Mouse (Mus musculus): ENCODE measurements at regions not wholly inside any gene's neighbourhood (a gene's known extent, or its start where the extent isn't known, plus 50 kb on each side); places are given as distances from the start of the nearest gene placed in this dataset.

DNA sequence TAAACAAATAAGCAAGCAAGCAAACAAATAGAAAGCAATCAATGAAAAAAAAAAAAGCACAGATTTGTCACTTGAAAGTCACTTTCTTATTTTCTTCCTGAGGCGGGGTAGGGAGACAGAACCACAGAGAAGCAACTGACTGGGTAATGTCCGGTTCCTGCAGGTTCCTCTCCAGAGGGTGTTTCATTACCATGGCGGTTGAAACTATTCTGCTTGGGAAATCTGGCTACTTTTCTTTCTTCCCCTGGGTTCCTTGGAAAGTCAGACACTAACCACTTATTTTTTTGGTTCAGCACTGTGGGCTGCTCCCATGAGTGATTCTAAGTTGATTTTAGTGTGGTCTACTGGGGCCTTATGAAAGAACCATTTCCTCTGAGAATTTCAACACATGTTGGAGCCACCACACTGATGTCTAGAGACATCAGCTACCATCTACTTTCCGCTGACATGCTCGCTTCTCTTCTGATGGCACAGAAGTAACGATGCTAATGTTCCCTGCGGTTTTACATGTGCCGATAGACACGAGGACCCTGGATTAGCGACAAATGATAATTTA lies 124.3 kb upstream of the L3mbtl4 start:
- Histone ChIP-seq H3K4me3 (replicated peaks; ENCODE audit: low read length) (no peak overlapping the region), H3K9me3 (ENCODE audit: control insufficient read depth, low read length) (0 out of 2 replicates have a peak, but pooled peaks cover 4% of the 10 kb centered on the region), H3K27ac (replicated peaks; ENCODE audit: low read depth, low read length) (no peak overlapping the region), H3K9ac (ENCODE audit: low read depth, low read length, severe bottlenecking) (no peak overlapping the region), H3K4me1 (ENCODE audit: control insufficient read depth, insufficient read depth, low read length) (no peaks in the 10 kb centered on the region), H3K4me2 (replicated peaks; ENCODE audit: low read depth, low read length, severe bottlenecking) (no peak overlapping the region), H3K36me3 (ENCODE audit: control insufficient read depth, insufficient read depth, low read length) (no peaks in the 10 kb centered on the region), H3K27me3 (ENCODE audit: control insufficient read depth, insufficient read depth, low read length) (no peaks in the 10 kb centered on the region)
- WGBS, result 89% methylated on average over 10 of the region's 10 CpGs
- no peak for DNase-seq (ENCODE audit: low spot score)
- ATAC-seq (ENCODE audit: low FRiP score, low read depth), result no peak
- TF ChIP-seq POLR2A (IDR thresholded peaks at IDR 0.05; ENCODE audit: borderline replicate concordance, extremely low read depth, insufficient read depth, insufficient read length), result no peak

DNA sequence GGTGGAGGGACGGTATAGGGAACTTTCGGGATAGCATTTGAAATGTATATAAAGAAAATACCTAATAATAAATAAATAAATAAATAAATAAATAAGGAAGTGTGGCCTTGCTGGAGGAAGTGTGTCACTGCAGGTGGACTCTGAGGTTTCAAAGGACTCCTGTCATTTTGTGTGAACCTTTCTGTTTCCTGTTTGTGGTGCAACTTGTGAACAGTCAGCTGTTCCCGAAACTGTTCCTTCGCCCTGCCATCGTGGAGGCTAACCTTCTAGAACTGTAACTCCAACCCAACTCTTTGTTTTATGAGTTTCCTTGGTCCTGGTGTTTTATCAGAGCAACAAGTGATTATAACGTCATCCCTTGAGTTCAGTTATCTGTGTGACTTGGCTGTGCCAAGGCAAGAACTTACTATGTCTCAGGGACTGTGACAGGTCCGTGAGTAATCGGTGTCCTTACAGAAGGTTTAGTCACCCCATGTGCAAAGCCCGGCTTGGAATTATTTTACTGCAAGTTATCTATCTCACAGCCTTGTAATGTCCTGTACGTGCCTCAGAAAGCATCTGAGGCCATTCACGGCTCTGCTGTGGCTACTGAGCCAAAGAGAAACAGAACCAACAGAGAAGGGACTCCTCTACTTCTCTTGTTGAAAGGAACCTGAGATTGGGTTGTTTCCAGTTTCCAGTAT lies 121.0 kb upstream of the L3mbtl4 start:
- H3K27me3 ChIP-seq (ENCODE audit: control insufficient read depth, insufficient read depth, low read length), result no peaks in the 10 kb centered on the region
- H3K4me1 ChIP-seq (ENCODE audit: control insufficient read depth, insufficient read depth, low read length), result 0 out of 2 replicates have a peak, but pooled peaks cover 3% of the 10 kb centered on the region
- DNase-seq (ENCODE audit: low spot score), result no peak
- no peaks in the 10 kb centered on the region for H3K36me3 ChIP-seq (ENCODE audit: control insufficient read depth, insufficient read depth, low read length)
- H3K4me2 ChIP-seq (replicated peaks; ENCODE audit: low read depth, low read length, severe bottlenecking), result no peak overlapping the region
- H3K9me3 ChIP-seq (ENCODE audit: control insufficient read depth, low read length), result no peaks in the 10 kb centered on the region
- no peak overlapping the region for H3K9ac ChIP-seq (ENCODE audit: low read depth, low read length, severe bottlenecking)
- TF ChIP-seq POLR2A (IDR thresholded peaks at IDR 0.05; ENCODE audit: borderline replicate concordance, extremely low read depth, insufficient read depth, insufficient read length), result no peak
- H3K4me3 ChIP-seq (replicated peaks; ENCODE audit: low read length), result no peak overlapping the region
- H3K27ac ChIP-seq (replicated peaks; ENCODE audit: low read depth, low read length), result no peak overlapping the region
- ATAC-seq (ENCODE audit: low FRiP score, low read depth), result no peak
- 90% methylated on average over 11 of the region's 11 CpGs for WGBS

DNA sequence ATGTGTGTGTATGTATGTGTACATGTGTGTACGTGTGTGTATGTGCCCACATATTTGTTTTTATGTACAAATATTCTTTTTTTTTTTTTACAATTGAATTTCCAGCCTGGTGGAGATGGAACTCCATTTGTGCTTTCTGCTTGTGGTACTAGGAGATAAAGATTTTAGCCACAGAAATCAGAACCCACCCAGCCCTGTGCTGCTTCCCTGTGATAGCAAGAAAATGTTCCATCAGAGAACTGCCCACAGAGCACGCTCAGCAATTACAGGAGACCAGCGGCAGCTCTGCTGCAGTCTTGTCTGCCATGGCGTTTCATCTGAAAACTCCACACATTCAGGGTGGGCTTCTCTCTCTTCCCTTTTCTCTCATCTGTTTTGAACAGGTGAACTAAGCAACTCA lies 118.7 kb upstream of the L3mbtl4 start:
- Histone ChIP-seq H3K27me3 (ENCODE audit: control insufficient read depth, insufficient read depth, low read length) (no peaks in the 10 kb centered on the region), H3K4me3 (replicated peaks; ENCODE audit: low read length) (no peak overlapping the region), H3K4me2 (replicated peaks; ENCODE audit: low read depth, low read length, severe bottlenecking) (no peak overlapping the region), H3K27ac (replicated peaks; ENCODE audit: low read depth, low read length) (no peak overlapping the region), H3K9ac (ENCODE audit: low read depth, low read length, severe bottlenecking) (no peak overlapping the region), H3K4me1 (ENCODE audit: control insufficient read depth, insufficient read depth, low read length) (peaks cover 16% of the 10 kb centered on the region), H3K9me3 (ENCODE audit: control insufficient read depth, low read length) (no peaks in the 10 kb centered on the region), H3K36me3 (ENCODE audit: control insufficient read depth, insufficient read depth, low read length) (no peaks in the 10 kb centered on the region)
- no peak for ATAC-seq (ENCODE audit: low FRiP score, low read depth)
- WGBS, result 82% methylated on average over 4 of the region's 4 CpGs
- TF ChIP-seq POLR2A (IDR thresholded peaks at IDR 0.05; ENCODE audit: borderline replicate concordance, extremely low read depth, insufficient read depth, insufficient read length), result no peak
- no peak for DNase-seq (ENCODE audit: low spot score)

DNA sequence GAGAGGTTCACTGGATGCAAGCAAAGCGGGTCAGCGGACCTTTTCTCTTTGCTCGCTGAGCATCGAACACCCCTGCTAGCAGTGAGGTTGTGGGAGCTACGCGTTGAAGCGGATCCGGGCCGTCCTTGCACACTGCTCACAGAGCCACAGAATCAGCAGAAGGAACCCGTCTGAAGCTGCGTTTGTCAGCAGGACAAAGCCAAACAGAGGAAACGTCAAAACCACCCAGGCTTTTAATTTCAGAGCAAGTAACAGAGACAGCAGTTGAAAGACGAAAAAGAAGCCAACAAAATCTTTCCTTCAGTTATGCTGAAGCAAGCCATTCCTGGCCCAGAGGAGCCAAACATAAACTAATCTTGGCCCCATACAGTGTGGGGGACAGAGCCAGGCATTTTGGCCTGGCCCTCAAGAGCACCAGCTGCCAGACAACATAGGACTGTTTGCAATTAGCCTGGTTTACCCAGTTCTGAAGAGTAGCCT lies 115.4 kb upstream of the L3mbtl4 start:
- DNase-seq (ENCODE audit: low spot score) (peak; percentile 42), ATAC-seq (ENCODE audit: low FRiP score, low read depth) (no peak; the same call in 1 of the 2 replicates)
- H3K4me1 ChIP-seq (ENCODE audit: control insufficient read depth, insufficient read depth, low read length), result peaks cover 20% of the 10 kb centered on the region
- H3K9me3 ChIP-seq (ENCODE audit: control insufficient read depth, low read length), result no peaks in the 10 kb centered on the region
- no peaks in the 10 kb centered on the region for H3K36me3 ChIP-seq (ENCODE audit: control insufficient read depth, insufficient read depth, low read length)
- H3K4me3 ChIP-seq (replicated peaks; ENCODE audit: low read length), result no peak overlapping the region
- no peak for TF ChIP-seq POLR2A (IDR thresholded peaks at IDR 0.05; ENCODE audit: borderline replicate concordance, extremely low read depth, insufficient read depth, insufficient read length)
- H3K4me2 ChIP-seq (replicated peaks; ENCODE audit: low read depth, low read length, severe bottlenecking), result no peak overlapping the region
- H3K27ac ChIP-seq (replicated peaks; ENCODE audit: low read depth, low read length), result peak overlapping the region; percentile 58
- H3K9ac ChIP-seq (ENCODE audit: low read depth, low read length, severe bottlenecking), result no peak overlapping the region
- WGBS, result 70% methylated on average over 13 of the region's 13 CpGs
- no peaks in the 10 kb centered on the region for H3K27me3 ChIP-seq (ENCODE audit: control insufficient read depth, insufficient read depth, low read length)

GRCm38 (mm10) chr17:68161107-68161506 lies 112.5 kb upstream of the L3mbtl4 start:
- peaks cover 45% of the 10 kb centered on the region for H3K4me1 ChIP-seq (ENCODE audit: control insufficient read depth, insufficient read depth, low read length)
- 83% methylated on average over 2 of the region's 2 CpGs for WGBS
- H3K36me3 ChIP-seq (ENCODE audit: control insufficient read depth, insufficient read depth, low read length), result no peaks in the 10 kb centered on the region
- H3K9me3 ChIP-seq (ENCODE audit: control insufficient read depth, low read length), result no peaks in the 10 kb centered on the region
- no peak overlapping the region for H3K9ac ChIP-seq (ENCODE audit: low read depth, low read length, severe bottlenecking)
- H3K27me3 ChIP-seq (ENCODE audit: control insufficient read depth, insufficient read depth, low read length), result no peaks in the 10 kb centered on the region
- DNase-seq (ENCODE audit: low spot score) (no peak), ATAC-seq (ENCODE audit: low FRiP score, low read depth) (no peak)
- no peak for TF ChIP-seq POLR2A (IDR thresholded peaks at IDR 0.05; ENCODE audit: borderline replicate concordance, extremely low read depth, insufficient read depth, insufficient read length)
- H3K4me2 ChIP-seq (replicated peaks; ENCODE audit: low read depth, low read length, severe bottlenecking), result no peak overlapping the region
- H3K27ac ChIP-seq (replicated peaks; ENCODE audit: low read depth, low read length), result no peak overlapping the region
- H3K4me3 ChIP-seq (replicated peaks; ENCODE audit: low read length), result no peak overlapping the region

All from limb, embryonic 14.5 days (tissue).